Mouse (Mus musculus) ES-E14 (cell line): ENCODE measurements at regions not wholly inside any gene's neighbourhood (a gene's known extent, or its start where the extent isn't known, plus 50 kb on each side); places are given as distances from the start of the nearest gene placed in this dataset.

Experiments used
- CHD2 ChIP-seq: IDR thresholded peaks from 2 replicates; pipeline ENCODE4 v1.6.1; 2014; ENCODE audit warnings: mild to moderate bottlenecking, low read depth, low read length, inconsistent platforms
- HCFC1 ChIP-seq: IDR thresholded peaks from 2 replicates; pipeline ENCODE4 v1.6.1; 2012; ENCODE audit warnings: low read length, inconsistent platforms, borderline replicate concordance; ENCODE audit not compliant: insufficient read depth
- MAFK ChIP-seq: IDR thresholded peaks from 2 replicates; pipeline ENCODE4 v1.6.1; 2014; ENCODE audit warnings: mild to moderate bottlenecking, low read depth, low read length, inconsistent platforms; ENCODE audit not compliant: insufficient read depth
- ZNF384 ChIP-seq: IDR thresholded peaks from 2 replicates; pipeline ENCODE4 v1.6.1; 2012; ENCODE audit warnings: low read depth, low read length, inconsistent platforms

GRCm38 (mm10) chr3:147999330-147999953 lies 990.9 kb downstream of the Adgrl2 start:
- no peak for TF ChIP-seq CHD2
- TF ChIP-seq MAFK = no peak
- TF ChIP-seq HCFC1 = no peak
- no peak for TF ChIP-seq ZNF384
